Mouse (Mus musculus): Measurements from ENCODE around the gene Cd244a. TPM values are rescaled to one million over a fixed set of nuclear protein-coding genes. Genes with fewer than 3 reads are reported as not detected.
A peak's percentile ranks its signal among the peaks of the same experiment; 100 is the strongest.

Gene Cd244a
- 0.12 and 0.16 TPM in 2 replicates for polyA plus RNA-seq (2012; rRNA removed)

GRCm38 (mm10) chr1:171558898-171559297 is at the start of gene Cd244a:
TSS of gene Cd244a (plus strand) at chr1:171559193.
- no peak for TF ChIP-seq CTCF (IDR thresholded peaks at IDR 0.05; ENCODE audit: control insufficient read depth, insufficient read depth, insufficient replicate concordance, low read depth, low read length)
- no peak for TF ChIP-seq POLR2A (IDR thresholded peaks at IDR 0.05; ENCODE audit: control insufficient read depth, low read depth, low read length)
- H3K36me3 ChIP-seq (ENCODE audit: control insufficient read depth, insufficient read depth, low read length) = no peaks in the 10 kb centered on the region
- no peaks in the 10 kb centered on the region for H3K27me3 ChIP-seq (ENCODE audit: control insufficient read depth, insufficient read depth, low read length)
- H3K4me1 ChIP-seq (ENCODE audit: control insufficient read depth, insufficient read depth, low read length) = no peaks in the 10 kb centered on the region; the same call in 1 of the 2 replicates
- H3K27ac ChIP-seq (ENCODE audit: control insufficient read depth, insufficient read depth, low read depth, low read length) = no peak within 1 kb of the TSS
- no peak within 1 kb of the TSS for H3K4me3 ChIP-seq (ENCODE audit: control insufficient read depth, low read depth, low read length)

GRCm38 (mm10) chr1:171513234-171513633 is 45.8 kb upstream of the Cd244a start:
- no peak overlapping the region for H3K4me3 ChIP-seq (ENCODE audit: control insufficient read depth, low read depth, low read length)
- H3K36me3 ChIP-seq (ENCODE audit: control insufficient read depth, insufficient read depth, low read length) = no peaks in the 10 kb centered on the region
- no peak overlapping the region for H3K27ac ChIP-seq (ENCODE audit: control insufficient read depth, insufficient read depth, low read depth, low read length)
- no peaks in the 10 kb centered on the region for H3K4me1 ChIP-seq (ENCODE audit: control insufficient read depth, insufficient read depth, low read length)
- TF ChIP-seq CTCF (IDR thresholded peaks at IDR 0.05; ENCODE audit: control insufficient read depth, insufficient read depth, insufficient replicate concordance, low read depth, low read length) = no peak
- no peak for TF ChIP-seq POLR2A (IDR thresholded peaks at IDR 0.05; ENCODE audit: control insufficient read depth, low read depth, low read length)
- no peaks in the 10 kb centered on the region for H3K27me3 ChIP-seq (ENCODE audit: control insufficient read depth, insufficient read depth, low read length)

- TF ChIP-seq CTCF (IDR thresholded peaks at IDR 0.05; ENCODE audit: control insufficient read depth, insufficient read depth, insufficient replicate concordance, low read depth, low read length) (no peak), POLR2A (IDR thresholded peaks at IDR 0.05; ENCODE audit: control insufficient read depth, low read depth, low read length) (no peak)
These were observed 45.2 kb upstream of the Cd244a start for GRCm38 (mm10) chr1:171513760-171514159.

GRCm38 (mm10) chr1:171515039-171515438 is 44.0 kb upstream of the Cd244a start:
- TF ChIP-seq CTCF (IDR thresholded peaks at IDR 0.05; ENCODE audit: control insufficient read depth, insufficient read depth, insufficient replicate concordance, low read depth, low read length) (no peak), POLR2A (IDR thresholded peaks at IDR 0.05; ENCODE audit: control insufficient read depth, low read depth, low read length) (no peak)
- no peaks in the 10 kb centered on the region for H3K4me1 ChIP-seq (ENCODE audit: control insufficient read depth, insufficient read depth, low read length)
- no peak overlapping the region for H3K27ac ChIP-seq (ENCODE audit: control insufficient read depth, insufficient read depth, low read depth, low read length)
- no peaks in the 10 kb centered on the region for H3K27me3 ChIP-seq (ENCODE audit: control insufficient read depth, insufficient read depth, low read length)
- no peak overlapping the region for H3K4me3 ChIP-seq (ENCODE audit: control insufficient read depth, low read depth, low read length)
- no peaks in the 10 kb centered on the region for H3K36me3 ChIP-seq (ENCODE audit: control insufficient read depth, insufficient read depth, low read length)

More at GRCm38 (mm10) chr1:171513760-171514159, 45.2 kb upstream of the Cd244a start:
- no peaks in the 10 kb centered on the region for H3K4me1 ChIP-seq (ENCODE audit: control insufficient read depth, insufficient read depth, low read length)
- no peak overlapping the region for H3K4me3 ChIP-seq (ENCODE audit: control insufficient read depth, low read depth, low read length)
- H3K27ac ChIP-seq (ENCODE audit: control insufficient read depth, insufficient read depth, low read depth, low read length) = no peak overlapping the region
- H3K36me3 ChIP-seq (ENCODE audit: control insufficient read depth, insufficient read depth, low read length) = no peaks in the 10 kb centered on the region
- H3K27me3 ChIP-seq (ENCODE audit: control insufficient read depth, insufficient read depth, low read length) = no peaks in the 10 kb centered on the region

GRCm38 (mm10) chr1:171515557-171515956 is 43.4 kb upstream of the Cd244a start:
- TF ChIP-seq POLR2A (IDR thresholded peaks at IDR 0.05; ENCODE audit: control insufficient read depth, low read depth, low read length) (no peak), CTCF (IDR thresholded peaks at IDR 0.05; ENCODE audit: control insufficient read depth, insufficient read depth, insufficient replicate concordance, low read depth, low read length) (no peak)
- Histone ChIP-seq H3K4me1 (ENCODE audit: control insufficient read depth, insufficient read depth, low read length) (no peaks in the 10 kb centered on the region), H3K27me3 (ENCODE audit: control insufficient read depth, insufficient read depth, low read length) (no peaks in the 10 kb centered on the region), H3K4me3 (ENCODE audit: control insufficient read depth, low read depth, low read length) (no peak overlapping the region), H3K27ac (ENCODE audit: control insufficient read depth, insufficient read depth, low read depth, low read length) (no peak overlapping the region), H3K36me3 (ENCODE audit: control insufficient read depth, insufficient read depth, low read length) (no peaks in the 10 kb centered on the region)

GRCm38 (mm10) chr1:171531367-171531766 is 27.6 kb upstream of the Cd244a start:
- Histone ChIP-seq H3K27me3 (ENCODE audit: control insufficient read depth, insufficient read depth, low read length) (no peaks in the 10 kb centered on the region), H3K4me3 (ENCODE audit: control insufficient read depth, low read depth, low read length) (no peak overlapping the region), H3K36me3 (ENCODE audit: control insufficient read depth, insufficient read depth, low read length) (no peaks in the 10 kb centered on the region), H3K4me1 (ENCODE audit: control insufficient read depth, insufficient read depth, low read length) (no peaks in the 10 kb centered on the region), H3K27ac (ENCODE audit: control insufficient read depth, insufficient read depth, low read depth, low read length) (no peak overlapping the region)
- TF ChIP-seq CTCF (IDR thresholded peaks at IDR 0.05; ENCODE audit: control insufficient read depth, insufficient read depth, insufficient replicate concordance, low read depth, low read length) (0 out of 2 replicates have a peak, but pooled peaks have one; percentile 6), POLR2A (IDR thresholded peaks at IDR 0.05; ENCODE audit: control insufficient read depth, low read depth, low read length) (no peak)

GRCm38 (mm10) chr1:171532830-171533229 is 26.2 kb upstream of the Cd244a start:
- H3K36me3 ChIP-seq (ENCODE audit: control insufficient read depth, insufficient read depth, low read length) = no peaks in the 10 kb centered on the region
- TF ChIP-seq POLR2A (IDR thresholded peaks at IDR 0.05; ENCODE audit: control insufficient read depth, low read depth, low read length) = no peak
- TF ChIP-seq CTCF (IDR thresholded peaks at IDR 0.05; ENCODE audit: control insufficient read depth, insufficient read depth, insufficient replicate concordance, low read depth, low read length) = no peak
- H3K4me1 ChIP-seq (ENCODE audit: control insufficient read depth, insufficient read depth, low read length) = no peaks in the 10 kb centered on the region
- H3K27ac ChIP-seq (ENCODE audit: control insufficient read depth, insufficient read depth, low read depth, low read length) = no peak overlapping the region
- no peaks in the 10 kb centered on the region for H3K27me3 ChIP-seq (ENCODE audit: control insufficient read depth, insufficient read depth, low read length)
- H3K4me3 ChIP-seq (ENCODE audit: control insufficient read depth, low read depth, low read length) = no peak overlapping the region

GRCm38 (mm10) chr1:171534557-171534956 is 24.4 kb upstream of the Cd244a start:
- Histone ChIP-seq H3K4me3 (ENCODE audit: control insufficient read depth, low read depth, low read length) (no peak overlapping the region), H3K27ac (ENCODE audit: control insufficient read depth, insufficient read depth, low read depth, low read length) (no peak overlapping the region), H3K4me1 (ENCODE audit: control insufficient read depth, insufficient read depth, low read length) (no peaks in the 10 kb centered on the region), H3K27me3 (ENCODE audit: control insufficient read depth, insufficient read depth, low read length) (no peaks in the 10 kb centered on the region), H3K36me3 (ENCODE audit: control insufficient read depth, insufficient read depth, low read length) (no peaks in the 10 kb centered on the region)
- TF ChIP-seq CTCF (IDR thresholded peaks at IDR 0.05; ENCODE audit: control insufficient read depth, insufficient read depth, insufficient replicate concordance, low read depth, low read length) (no peak), POLR2A (IDR thresholded peaks at IDR 0.05; ENCODE audit: control insufficient read depth, low read depth, low read length) (no peak)
